Mouse (Mus musculus) kidney, postnatal 36 days (tissue): ENCODE results near the gene Nek2.

Source experiments
- DNase-seq, 2 experiments: peaks; one replicate each; pipeline ENCODE4 v3.0.0; 2021 to 2022; ENCODE audit warnings: mixed read lengths in 2 of 2

Gene Nek2

GRCm38 (mm10) chr1:191814935-191815334 is 6.3 kb upstream of the Nek2 start:
- no peak for DNase-seq

- DNase-seq: no peak
Observed at GRCm38 (mm10) chr1:191816596-191816995, 4.6 kb upstream of the Nek2 start.

GRCm38 (mm10) chr1:191817418-191818144 is 3.7 kb upstream of the Nek2 start:
- peak; percentile 83 to 88 for DNase-seq

- DNase-seq: no peak
Observed at GRCm38 (mm10) chr1:191818145-191818631, 3.1 kb upstream of the Nek2 start.

- no peak for DNase-seq
Observed at GRCm38 (mm10) chr1:191819026-191819425, 2.2 kb upstream of the Nek2 start.

GRCm38 (mm10) chr1:191820951-191821325 is 306 bp upstream of the Nek2 start:
- DNase-seq: no peak

GRCm38 (mm10) chr1:191829124-191829523 is 7.9 kb downstream of the Nek2 start:
- peak; percentile 39 to 66 for DNase-seq

GRCm38 (mm10) chr1:191833396-191833795 is 12.2 kb downstream of the Nek2 start:
- DNase-seq: no peak

- peak; percentile 77 to 90 for DNase-seq
Observed at GRCm38 (mm10) chr1:191834825-191835224, 13.6 kb downstream of the Nek2 start.

- peak; percentile 77 for DNase-seq
Observed at GRCm38 (mm10) chr1:191836318-191836985, 15.2 kb downstream of the Nek2 start.

GRCm38 (mm10) chr1:191837691-191838090 is 16.4 kb downstream of the Nek2 start:
- DNase-seq: peak; percentile 72 to 86

GRCm38 (mm10) chr1:191838994-191839741 is 17.9 kb downstream of the Nek2 start:
- peak; percentile 67 to 83 for DNase-seq

GRCm38 (mm10) chr1:191840774-191841565 is 19.7 kb downstream of the Nek2 start:
- DNase-seq: peak; percentile 73 to 80

- no peak for DNase-seq
Observed at GRCm38 (mm10) chr1:191842247-191842646, 21.0 kb downstream of the Nek2 start.

GRCm38 (mm10) chr1:191846667-191847066 is 25.4 kb downstream of the Nek2 start:
- peak in 1 of 2 experiments; percentile 50 for DNase-seq

- DNase-seq: no peak
Observed at GRCm38 (mm10) chr1:191849501-191849900, 28.3 kb downstream of the Nek2 start.

GRCm38 (mm10) chr1:191853442-191853841 is 32.2 kb downstream of the Nek2 start:
- DNase-seq: no peak

GRCm38 (mm10) chr1:191854716-191855115 is 33.5 kb downstream of the Nek2 start:
- no peak for DNase-seq

GRCm38 (mm10) chr1:191855136-191855878 is 34.1 kb downstream of the Nek2 start:
- DNase-seq: no peak

- DNase-seq: peak; percentile 43 to 52
Observed at GRCm38 (mm10) chr1:191856886-191857651, 35.8 kb downstream of the Nek2 start.

- no peak for DNase-seq
Observed at GRCm38 (mm10) chr1:191858136-191858535, 36.9 kb downstream of the Nek2 start.
